Mouse (Mus musculus) layer of hippocampus, postnatal 25 days (tissue): ENCODE measurements around the gene Adamts17. TPM values are rescaled to one million over a fixed set of nuclear protein-coding genes. Genes with fewer than 3 reads are reported as not detected.
A peak's percentile ranks its signal among the peaks of the same experiment; 100 is the strongest.

ENCODE experiments used
- DNase-seq, 2 experiments: peaks; one replicate each; pipeline ENCODE4 v3.0.0; 2022; ENCODE audit warnings: mixed read lengths in 2 of 2, low spot score in 1 of 2; ENCODE audit errors: extremely low spot score in 1 of 2
- total RNA-seq, 2 experiments: library from RNA; stranded (reverse); gene quantifications; 2 replicates each; pipeline ENCODE4 v1.2.3; 2021

Gene Adamts17
- total RNA-seq, 2 experiments from 2014 or later, result 20.7 to 29.2 TPM

DNA sequence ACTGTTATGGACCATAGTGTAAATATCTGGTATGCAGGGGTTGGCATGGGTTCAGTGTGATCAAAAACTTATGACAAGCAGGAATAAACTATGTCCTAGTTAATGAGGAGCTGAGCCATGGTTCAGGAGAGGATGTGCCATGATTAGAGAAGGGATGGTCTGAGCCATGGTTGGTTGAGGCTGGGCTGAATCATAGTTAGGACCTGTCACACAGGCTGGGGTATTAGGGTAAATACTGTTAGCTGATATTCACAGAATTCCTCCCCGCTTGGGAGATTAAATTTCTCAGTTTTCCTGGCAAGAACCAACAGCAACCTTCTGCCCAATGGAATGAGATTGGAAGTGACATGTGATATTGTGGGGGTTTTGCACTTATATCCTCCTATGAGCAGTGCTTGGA, 84.6 kb downstream of the Adamts17 start:
- no peak for DNase-seq

DNA sequence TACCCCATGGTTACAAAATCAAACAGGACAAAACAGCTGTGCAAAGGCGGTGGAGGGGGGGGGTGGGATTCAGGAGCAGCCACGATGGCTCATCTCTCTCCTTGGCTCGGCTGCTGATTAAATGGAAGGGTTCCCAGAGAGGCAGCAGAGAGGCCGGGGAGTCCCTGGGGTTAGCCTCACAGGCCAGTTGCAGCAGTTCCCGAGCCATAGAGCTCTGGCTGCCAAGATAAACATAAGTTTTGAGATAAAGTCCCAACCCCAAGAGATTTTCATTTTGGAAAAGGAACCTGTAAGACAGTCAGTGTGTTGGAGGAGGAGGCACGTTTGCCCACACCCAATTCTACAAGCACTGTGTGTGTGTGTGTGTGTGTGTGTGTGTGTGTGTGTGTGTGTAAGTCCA, 89.7 kb downstream of the Adamts17 start:
- DNase-seq, result no peak

DNA sequence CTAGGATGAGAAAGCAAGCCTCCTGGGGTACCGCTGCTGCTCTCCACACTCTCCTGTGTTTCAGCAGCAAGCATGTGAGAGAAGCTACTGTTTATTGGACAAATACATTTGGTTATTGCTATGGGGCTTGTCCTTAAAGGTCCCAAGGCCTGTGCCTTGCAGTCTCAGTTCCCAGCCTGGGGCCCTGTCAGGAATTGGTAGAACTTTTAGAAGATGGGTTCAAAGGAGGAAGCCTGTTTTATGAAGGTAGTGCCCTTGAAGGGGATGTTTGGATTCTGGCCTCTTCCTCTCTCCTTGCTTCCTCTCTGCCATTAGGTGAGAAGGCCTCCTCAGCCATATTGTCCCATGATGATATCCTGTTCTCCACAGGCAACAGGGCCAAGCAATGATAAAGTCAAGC, 91.8 kb downstream of the Adamts17 start:
- no peak for DNase-seq

DNA sequence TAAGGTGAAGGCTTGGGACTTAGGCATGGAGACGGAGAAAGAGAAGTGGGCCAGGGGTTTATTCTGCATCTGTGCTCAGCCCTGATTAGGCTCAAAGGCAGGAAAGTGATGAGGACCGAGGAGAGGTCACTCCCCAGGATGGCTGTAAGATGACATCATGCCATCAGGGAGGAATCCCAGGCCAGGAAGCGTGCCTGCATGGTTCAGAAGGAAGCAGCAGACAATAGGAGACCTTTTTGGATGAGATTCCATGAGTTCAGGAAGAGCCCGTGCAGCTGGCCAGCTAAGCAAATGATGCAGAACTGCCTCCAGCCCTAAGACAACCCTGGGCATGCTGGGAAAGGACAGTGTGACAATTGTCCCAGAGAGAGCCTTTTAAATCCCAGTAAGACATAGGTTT, 93.7 kb downstream of the Adamts17 start:
- no peak for DNase-seq

DNA sequence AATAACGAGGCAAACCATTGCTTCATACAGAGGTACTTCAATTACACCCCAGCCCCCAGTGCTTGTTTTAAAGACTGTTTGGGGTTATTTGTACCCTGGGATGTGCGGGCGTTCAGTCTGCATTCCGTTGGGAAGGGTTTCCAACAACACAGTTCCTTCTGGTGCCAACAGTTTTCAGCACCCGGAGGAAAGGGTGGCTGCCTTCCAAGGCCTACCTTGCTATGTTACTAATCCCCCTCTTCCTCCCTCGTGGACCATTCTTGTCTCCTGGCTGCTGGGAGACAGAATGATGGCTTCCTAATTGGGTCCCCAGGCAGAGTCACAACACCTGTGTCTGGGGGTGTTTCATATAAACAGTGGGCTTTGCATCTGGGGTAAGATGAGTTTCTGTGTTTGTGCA, 94.5 kb downstream of the Adamts17 start:
- DNase-seq, result peak in 1 of 2 experiments; percentile 47

DNA sequence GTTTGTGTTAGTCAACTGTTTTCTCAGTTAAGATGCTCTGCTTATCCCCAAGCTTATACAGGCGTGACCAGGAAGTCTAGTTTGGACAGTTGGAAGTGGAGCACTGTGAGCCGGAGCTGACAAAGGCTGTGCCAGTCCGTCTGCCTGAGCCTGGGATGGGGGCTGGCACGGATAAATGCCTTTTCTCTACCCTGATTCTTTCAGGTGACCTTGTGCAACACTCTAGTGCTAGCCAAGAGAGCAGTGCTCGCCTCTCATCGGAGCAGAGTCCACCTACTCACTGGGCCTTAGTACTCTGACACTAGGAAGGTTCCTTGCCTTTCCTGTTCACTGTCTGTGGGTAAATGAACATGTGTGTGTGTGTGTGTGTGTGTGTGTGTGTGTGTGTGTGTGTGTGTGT, 95.5 kb downstream of the Adamts17 start:
- DNase-seq, result no peak

DNA sequence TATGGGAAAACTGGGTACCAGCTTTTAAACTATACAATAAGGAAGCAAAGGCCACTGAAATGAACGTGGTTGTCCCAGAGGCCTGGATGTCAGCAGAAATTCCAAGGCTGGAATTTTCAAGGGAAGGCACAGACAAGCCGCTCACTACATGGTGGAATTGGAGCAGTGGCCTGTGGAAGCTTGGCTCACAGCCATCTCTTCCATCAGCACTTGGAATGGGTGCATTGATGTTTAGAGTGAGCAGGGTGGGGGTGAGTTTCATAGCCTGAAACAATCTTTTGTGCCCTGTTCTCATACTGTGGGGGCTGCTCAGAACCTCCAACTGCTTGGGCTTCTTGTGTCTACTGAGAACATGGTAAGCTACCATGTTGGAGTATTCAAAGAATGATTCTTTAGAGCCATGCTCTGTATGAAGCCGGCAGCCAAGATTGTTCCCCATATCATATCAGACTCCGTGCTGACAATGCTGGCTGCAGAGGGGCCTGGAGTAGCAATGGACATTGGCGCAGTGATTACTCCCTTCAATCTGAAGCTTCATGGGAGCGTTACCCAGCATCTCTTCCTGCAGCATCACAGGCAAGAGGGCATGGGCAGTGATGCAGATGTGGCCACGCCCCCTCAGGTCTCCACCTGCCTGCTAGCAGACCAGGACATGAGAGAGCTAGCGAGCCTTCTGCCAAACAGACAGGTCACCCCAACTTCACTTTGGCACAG, 96.7 kb downstream of the Adamts17 start:
- no peak for DNase-seq

DNA sequence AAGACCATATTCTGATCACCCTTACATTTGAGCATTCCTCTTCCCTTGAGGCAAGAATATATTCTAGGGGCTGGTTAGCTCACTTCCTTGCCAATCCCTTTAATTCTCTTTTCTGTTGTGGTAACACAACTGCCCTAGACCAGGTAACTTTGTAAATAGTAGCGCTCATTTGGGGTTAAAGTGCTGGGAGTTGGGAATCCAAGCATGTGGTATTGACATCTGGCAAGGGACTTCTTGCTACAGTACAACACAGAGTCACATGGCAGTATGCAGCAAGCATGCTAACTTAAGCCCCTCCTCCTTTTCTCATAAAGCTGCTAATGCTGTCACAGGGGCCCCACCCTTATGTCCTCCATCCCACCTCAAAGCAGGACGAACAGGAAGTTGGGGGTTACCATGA, 97.4 kb downstream of the Adamts17 start:
- no peak for DNase-seq

DNA sequence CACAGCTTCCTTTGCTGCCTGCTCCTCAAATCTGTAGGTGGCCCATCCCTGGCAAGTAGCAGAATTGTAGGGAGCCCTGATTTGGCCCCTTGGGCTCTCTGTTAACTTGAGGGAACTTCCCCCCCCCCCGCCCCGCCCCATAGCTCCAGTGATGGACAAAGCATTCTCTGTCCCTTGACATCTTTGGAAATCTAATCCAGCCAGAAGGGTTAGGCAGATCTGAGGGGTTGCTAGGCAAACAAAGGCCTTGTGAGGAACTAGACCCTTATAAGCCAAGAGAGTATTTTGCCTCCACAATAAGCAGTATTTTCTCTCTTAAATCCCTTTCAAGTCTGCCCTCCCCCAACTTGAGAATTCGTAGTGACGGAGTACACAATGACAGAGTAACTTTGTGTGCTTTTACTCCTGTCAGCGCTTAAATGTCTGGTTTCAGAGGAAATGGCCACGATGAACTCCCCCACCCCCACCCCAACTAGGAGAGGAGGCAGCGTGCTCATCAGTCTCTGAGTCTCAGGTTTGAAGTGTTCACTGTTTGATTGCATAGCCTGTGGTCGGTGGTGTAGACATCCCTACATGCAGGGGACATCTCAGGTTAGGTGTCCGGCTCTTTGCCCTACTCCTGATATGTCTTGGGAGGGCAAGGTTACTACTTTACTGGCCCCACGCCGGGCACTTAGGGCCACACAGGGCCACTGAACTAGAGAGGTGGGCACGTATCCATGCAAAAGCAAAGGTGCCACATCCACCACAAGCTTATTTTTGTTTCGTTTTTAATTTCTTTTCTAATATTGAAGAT, 99.7 kb downstream of the Adamts17 start:
- DNase-seq, result no peak

DNA sequence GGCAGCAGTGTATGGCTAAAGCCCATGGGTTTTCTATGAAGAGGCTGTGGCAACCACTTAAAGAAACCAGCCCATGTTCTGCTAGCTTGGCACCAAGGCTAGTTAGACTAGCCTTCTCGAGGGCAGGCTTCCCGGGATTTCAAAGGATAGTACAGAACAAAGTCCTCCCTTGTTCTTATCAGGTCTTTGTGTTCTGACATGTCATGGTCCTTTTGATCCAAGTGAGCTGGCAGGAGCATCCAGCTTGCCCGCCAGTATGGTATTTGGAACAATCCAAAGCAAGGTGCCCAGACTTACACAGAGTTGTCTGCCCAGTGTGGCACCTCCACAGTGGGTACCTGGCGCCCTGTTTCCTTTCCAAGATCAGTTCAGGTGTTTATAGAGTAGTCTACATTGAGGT, 101.2 kb downstream of the Adamts17 start:
- DNase-seq, result no peak

DNA sequence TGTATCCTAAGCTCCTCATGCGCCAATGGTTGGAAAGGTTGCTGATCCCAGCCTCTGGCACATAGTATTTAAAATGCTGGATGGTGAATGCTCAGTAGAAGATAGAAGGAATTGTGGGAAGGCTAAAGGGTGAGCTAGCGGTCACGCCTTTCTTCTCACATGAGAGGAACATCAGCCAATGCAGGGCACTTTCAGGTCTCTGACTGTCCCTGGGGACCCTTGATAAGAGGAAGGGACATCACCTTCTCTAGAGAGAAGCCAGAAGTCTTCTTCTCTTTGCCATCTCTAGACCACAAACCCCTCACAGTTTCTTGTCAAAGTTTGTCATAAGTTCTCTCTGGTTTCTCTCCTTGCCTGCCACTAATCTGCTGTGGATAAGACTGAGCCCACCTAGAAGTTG, 109.5 kb downstream of the Adamts17 start:
- no peak for DNase-seq

DNA sequence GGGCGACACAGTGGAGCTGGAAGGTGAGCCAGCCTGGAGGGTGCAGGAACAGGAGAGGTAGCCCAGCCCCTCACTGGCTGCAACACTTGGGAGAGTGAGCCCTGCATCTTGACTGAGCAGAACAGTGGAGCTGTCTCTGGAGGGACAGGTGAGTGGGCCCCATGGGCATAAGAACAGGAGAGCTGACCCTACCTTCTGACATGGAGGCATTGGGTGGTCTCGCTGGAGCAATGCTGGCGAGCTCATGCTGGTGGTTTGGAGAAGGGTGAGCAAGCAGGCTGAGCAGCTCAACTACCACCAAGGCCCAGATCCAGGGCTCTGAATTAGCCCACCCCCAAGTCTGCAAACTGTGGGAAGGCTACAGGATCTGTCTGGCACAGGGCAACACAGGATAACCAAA, 113.4 kb downstream of the Adamts17 start:
- no peak for DNase-seq

DNA sequence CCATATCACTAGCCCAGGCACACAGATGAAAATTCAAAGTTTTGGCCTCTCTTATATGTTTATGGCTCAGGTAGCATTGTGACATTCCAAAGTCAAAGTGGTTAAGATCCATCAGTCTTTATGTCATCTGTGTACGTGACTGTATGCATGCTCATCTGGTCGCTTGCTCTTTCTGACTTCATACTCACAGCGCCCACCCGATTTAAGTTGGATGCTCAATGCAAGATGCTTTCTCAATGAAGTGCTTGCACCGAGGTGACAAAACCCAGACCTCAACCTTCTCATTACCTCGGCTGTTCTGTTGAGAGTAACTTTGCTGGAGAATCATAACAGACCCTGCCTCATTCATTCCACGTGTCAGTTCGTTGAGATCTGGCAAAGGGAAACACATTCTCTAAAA, 114.5 kb downstream of the Adamts17 start:
- DNase-seq, result no peak

DNA sequence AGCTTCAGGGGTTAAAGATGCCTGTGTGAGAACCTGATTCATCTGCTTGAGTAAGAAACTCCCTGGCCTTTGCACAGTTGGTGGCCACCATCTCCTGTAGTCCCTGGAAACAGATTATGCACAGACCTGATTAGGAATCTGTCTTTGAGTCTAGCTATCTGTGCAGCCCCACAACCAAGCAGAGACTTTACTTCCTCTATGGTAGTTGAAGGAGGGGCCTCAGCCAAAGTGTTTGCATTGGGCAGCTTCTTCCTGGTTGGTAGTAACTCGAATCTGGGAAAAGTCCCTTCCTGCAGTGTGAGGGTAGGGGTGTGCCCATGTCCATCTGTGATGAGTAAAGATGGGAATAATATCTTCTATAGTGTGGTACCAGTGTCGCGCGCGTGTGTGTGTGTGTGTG, 115.2 kb downstream of the Adamts17 start:
- DNase-seq, result no peak

DNA sequence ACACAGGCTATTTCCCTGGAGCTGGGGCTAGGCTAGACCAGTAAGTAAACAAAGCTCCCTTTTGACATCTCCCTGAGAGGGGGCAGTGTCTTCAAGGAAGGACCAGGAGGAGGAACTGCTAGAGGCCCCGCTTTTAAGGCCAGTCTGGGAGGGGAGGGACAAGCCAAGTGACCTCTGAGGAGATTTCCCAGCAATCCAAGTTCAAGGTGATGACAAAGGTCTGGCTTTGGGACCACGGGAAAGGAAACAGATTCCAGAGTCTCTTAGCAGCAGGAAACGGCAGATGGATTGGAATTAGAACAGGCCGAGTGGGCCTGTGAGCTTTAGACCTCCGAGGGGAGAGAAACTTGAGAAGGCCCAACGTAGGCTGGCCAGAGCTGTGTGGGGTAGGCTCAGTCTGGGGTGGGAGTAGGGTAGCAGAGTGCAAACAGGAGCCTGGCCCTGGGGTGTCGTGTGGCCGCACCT, 116.0 kb downstream of the Adamts17 start:
- no peak for DNase-seq

DNA sequence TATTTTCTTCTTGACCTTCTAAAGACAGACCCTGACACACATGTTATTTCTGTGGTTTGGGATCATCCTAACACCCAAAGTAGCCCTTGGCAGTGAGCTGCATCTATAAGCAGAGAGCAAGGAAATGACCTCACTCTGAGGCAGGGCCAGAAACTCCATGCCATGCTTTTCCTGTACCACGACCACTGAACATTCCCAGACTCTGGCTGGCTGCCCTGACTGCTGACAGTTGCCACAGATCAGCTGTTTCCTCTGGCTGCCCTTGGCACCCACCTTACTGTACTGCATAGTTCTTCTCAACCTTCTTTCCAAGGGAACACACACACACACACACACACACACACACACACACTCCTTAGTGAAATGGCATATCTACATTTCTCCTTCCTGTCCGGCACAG, 116.4 kb downstream of the Adamts17 start:
- no peak for DNase-seq

DNA sequence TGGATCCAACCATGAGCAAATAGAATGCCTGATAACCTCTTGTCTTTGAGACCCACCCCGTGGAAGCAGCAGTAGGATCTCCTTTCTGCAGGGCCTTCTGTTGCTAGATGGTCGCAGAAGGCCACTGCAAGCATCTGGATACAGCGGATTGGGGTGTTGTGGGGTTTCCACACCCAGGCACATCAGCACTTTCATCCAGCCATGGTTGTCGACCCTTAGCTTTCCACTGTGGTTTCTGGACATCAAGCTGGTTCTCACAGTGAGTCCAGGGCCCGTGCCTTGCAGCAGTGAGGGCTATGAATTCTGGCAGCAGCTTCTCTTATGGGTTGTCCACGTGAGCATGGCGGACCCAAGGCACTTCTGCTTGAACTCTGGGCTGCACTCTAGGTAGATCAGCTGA, 118.2 kb downstream of the Adamts17 start:
- no peak for DNase-seq

DNA sequence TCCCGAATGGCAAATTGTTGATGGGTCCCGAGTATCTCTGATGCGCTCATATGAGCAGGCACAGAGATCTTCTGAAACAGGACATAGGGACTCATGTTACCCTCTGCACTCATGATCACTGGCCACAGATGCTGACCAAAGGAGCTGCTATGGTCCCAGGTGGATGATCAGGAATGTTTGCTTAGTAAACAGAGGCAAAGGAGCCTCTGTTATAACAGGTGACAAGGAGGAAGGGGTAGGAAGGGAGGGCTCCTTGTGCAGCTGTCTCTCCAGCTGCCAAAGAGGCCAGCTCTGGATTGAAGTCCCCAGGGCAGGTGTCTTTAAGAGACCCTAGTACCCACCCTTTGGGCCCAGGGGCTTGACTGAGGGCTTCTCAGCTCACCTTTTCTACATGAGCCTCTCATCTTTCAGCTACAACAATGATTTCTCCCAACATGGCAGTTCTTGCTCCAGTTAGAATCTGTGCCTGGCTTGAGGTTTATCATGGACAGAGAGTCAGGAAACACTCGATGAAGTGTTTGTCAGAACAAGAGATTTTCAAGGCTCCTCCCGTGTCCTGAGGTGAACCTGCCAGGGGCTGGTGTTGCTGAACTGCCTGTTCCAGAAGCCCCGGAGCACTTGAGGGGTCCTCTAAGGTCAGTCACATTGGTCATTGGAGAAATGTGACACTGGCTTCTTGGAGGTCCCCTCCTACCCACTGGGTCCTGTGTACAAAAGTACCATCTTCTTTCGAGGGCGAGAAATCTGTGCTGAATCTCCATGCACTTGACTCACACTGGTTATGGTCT, 120.9 kb downstream of the Adamts17 start:
- DNase-seq, result no peak

DNA sequence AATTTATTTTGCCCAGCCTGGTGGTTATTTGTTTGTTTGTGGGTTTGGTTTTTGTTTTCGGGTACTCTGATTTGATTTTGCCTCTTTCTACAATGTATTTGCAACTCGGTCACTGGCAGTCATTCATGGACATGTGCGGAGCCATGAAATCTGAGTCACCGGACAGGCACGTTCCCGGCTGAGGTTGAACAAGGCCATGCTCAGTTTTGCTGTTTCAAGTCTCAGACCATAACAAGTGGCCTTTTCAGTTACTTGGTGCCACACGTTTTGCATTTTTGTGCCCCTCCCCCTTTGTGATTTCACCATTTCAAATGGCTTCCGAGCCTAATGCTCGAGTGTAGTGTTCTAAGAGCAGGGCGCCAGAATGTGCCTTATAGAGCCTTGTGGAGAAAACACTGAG, 123.2 kb downstream of the Adamts17 start:
- no peak for DNase-seq

DNA sequence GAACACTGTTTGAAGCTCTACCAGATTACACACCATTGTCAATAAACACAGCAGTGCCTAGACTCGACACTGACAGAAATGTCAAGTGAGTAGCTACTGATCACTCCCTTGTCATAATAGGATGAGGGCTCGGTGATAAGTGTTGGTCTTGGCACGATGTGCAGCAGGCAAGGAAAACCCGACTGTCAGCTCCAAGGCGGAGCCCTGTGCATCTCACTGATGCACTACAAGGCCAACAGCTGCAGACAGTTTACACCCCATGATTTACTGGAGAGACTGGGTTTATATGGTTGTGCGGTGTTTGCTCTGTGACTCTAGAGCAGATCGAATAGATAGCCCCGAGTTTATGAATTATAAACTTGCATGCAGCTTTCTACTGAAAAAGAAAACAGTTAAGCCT, 124.0 kb downstream of the Adamts17 start:
- no peak for DNase-seq

DNA sequence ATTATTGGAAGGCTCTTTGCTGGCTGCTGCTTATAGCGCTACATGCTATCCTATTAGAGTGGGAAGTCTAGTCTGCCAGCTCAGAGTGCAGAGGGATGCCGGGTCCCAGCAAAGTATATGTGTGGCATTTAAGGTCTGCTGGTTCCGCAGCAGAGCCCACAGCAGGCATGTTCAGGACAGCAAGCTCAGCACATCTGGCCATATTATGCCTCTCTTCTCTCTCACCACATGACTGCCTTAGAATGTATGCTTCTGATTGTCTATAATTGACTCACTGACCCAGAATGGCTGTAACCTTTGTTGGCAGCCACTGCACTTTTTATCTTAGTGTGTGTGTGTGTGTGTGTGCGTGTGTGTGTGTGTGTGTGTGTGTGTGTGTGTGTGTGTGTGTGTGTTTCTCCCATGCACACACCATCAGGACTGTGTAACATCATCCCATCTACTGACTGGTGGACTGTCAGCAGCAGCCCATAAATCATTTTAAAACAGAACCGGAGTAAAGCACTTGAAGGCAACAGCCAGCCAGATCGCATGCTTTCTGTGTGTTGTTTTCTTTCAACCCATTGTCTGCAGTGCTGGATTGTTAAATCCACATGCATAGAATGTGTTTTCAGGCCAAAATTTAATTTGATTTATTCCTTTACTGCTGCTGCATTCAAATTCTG, 127.1 kb downstream of the Adamts17 start:
- DNase-seq, result no peak
